Mouse (Mus musculus): ENCODE results near the gene Tbc1d23. TPM values are rescaled to one million over a fixed set of nuclear protein-coding genes. Genes with fewer than 3 reads are reported as not detected.

Tbc1d23 gene
- polyA plus RNA-seq, 1 experiment from 2014 or later, result 28.3 TPM

DNA sequence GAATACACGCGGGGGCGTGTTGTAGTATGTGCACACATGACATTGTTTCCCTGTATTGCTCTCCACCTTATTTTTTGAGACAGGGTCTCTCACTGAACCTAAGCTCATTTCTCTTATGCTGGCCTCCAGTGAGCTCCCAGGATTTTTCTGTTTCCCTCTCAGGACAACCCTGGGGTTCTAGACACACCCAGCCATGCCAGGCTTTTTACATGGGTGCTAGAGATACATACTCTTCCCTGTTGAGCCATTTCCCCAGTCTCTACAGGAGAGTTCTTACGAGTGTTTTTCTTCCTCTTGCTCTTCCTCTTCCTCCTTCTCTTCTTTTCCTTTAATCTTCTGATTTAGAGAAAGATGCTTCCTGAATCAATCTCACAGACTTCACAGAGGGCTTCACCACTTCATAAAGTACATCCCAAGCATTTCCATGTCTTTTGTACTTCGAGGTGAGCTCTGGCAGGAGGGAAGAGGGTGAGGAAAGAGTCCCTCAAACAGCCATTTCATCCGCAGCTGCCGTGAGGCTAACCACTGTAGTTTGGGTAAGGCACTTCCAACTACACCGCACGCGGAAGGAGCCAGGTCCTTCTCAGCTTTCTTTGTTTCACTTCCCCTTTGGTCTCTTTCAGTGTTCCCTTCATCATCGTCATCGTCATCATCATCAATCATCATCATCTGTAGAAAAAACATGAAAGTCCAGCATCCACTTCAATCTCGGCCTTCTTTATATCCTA is 28.2 kb upstream of the Tbc1d23 start:
- ATAC-seq (ENCODE audit: insufficient read depth, low FRiP score, low TSS enrichment) (no peak), DNase-seq (ENCODE audit: low spot score) (no peak)
- Histone ChIP-seq H3K27me3 (ENCODE audit: control insufficient read depth, insufficient read depth, low read length) (no peaks in the 10 kb centered on the region), H3K9ac (ENCODE audit: low read length) (no peak overlapping the region), H3K4me2 (ENCODE audit: low read depth) (no peak overlapping the region), H3K27ac (ENCODE audit: low read depth, low read length) (no peak overlapping the region), H3K9me3 (ENCODE audit: control insufficient read depth, low read length) (no peaks in the 10 kb centered on the region), H3K4me1 (ENCODE audit: control insufficient read depth, insufficient read depth, low read length) (no peaks in the 10 kb centered on the region), H3K36me3 (ENCODE audit: control insufficient read depth, insufficient read depth, low read length) (no peaks in the 10 kb centered on the region), H3K4me3 (ENCODE audit: low read depth, low read length) (no peak overlapping the region)
- WGBS, result 86% methylated on average over 13 of the region's 13 CpGs

DNA sequence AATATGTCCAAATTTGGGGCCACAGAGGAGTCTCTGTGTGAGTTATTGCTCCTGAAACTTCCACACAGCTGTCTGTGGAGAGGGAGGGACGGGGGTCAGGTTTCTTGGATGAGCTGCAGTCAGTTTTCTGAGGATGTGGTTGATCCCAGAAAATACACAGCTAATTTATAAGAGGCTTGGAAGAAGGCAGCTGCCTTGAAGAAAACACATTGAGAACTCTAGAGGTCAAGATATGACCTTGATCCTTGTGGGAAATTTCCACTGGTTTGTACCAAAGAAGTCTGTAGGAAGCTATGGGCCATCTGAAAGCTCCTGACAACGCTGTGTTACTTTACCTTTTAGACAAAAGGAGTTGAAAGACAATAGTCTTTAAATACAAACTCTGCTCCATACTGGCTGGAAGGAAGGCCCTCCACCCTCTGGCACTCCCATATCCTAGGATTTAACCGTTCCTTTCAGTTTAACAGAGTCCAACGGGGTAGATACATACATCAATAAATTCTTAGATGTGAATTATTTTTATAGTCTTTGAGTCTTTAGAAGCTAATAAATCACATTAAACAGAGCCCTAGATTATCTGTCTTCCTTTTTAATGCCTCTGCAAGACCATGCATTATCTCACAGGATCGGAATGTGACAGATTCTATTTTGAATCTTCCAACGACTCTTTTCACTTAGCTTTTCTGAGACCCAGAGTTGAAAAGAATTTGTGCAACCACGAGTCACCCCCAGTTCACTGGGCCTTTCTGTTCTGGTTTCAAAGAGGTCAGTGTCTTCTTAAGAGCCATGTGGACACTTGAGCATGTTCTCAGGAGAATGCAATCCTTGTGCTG is 20.5 kb upstream of the Tbc1d23 start:
- no peak overlapping the region for H3K27ac ChIP-seq (ENCODE audit: low read depth, low read length)

DNA sequence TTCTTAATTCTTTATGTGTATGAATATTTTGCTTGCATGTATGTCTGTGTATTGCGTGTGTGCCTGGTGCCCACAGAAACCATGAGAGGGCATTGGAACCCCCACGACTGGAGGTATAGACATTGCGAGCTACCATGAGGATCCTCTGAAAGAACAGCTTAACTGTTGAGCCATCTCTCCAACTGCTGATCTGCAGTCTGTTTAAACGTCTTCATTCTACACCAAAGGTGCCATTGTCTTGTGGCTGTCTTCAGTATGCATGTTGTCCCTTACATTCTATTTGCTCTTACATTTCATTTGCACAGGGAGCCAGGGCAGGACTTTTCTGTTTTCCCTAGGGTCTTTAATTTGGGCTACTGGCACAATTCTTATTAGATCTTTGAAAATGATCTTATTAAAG is 19.7 kb upstream of the Tbc1d23 start:
- Histone ChIP-seq H3K27me3 (ENCODE audit: control insufficient read depth, insufficient read depth, low read length) (no peaks in the 10 kb centered on the region), H3K36me3 (ENCODE audit: control insufficient read depth, insufficient read depth, low read length) (no peaks in the 10 kb centered on the region), H3K27ac (ENCODE audit: low read depth, low read length) (no peak overlapping the region), H3K4me3 (ENCODE audit: low read depth, low read length) (no peak overlapping the region), H3K4me1 (ENCODE audit: control insufficient read depth, insufficient read depth, low read length) (no peaks in the 10 kb centered on the region), H3K9ac (ENCODE audit: low read length) (no peak overlapping the region), H3K4me2 (ENCODE audit: low read depth) (no peak overlapping the region), H3K9me3 (ENCODE audit: control insufficient read depth, low read length) (no peaks in the 10 kb centered on the region)
- WGBS, result 88% methylated on average over 4 of the region's 4 CpGs
- DNase-seq (ENCODE audit: low spot score) (no peak), ATAC-seq (ENCODE audit: insufficient read depth, low FRiP score, low TSS enrichment) (no peak)

More for the DNA sequence above, 20.5 kb upstream of the Tbc1d23 start:
- H3K27me3 ChIP-seq (ENCODE audit: control insufficient read depth, insufficient read depth, low read length), result no peaks in the 10 kb centered on the region
- no peaks in the 10 kb centered on the region for H3K9me3 ChIP-seq (ENCODE audit: control insufficient read depth, low read length)
- WGBS, result 47% methylated on average over 7 of the region's 7 CpGs
- H3K9ac ChIP-seq (ENCODE audit: low read length), result no peak overlapping the region
- H3K4me2 ChIP-seq (ENCODE audit: low read depth), result no peak overlapping the region
- DNase-seq (ENCODE audit: low spot score) (no peak), ATAC-seq (ENCODE audit: insufficient read depth, low FRiP score, low TSS enrichment) (no peak)
- H3K4me1 ChIP-seq (ENCODE audit: control insufficient read depth, insufficient read depth, low read length), result no peaks in the 10 kb centered on the region
- H3K4me3 ChIP-seq (ENCODE audit: low read depth, low read length), result no peak overlapping the region
- no peaks in the 10 kb centered on the region for H3K36me3 ChIP-seq (ENCODE audit: control insufficient read depth, insufficient read depth, low read length)

DNA sequence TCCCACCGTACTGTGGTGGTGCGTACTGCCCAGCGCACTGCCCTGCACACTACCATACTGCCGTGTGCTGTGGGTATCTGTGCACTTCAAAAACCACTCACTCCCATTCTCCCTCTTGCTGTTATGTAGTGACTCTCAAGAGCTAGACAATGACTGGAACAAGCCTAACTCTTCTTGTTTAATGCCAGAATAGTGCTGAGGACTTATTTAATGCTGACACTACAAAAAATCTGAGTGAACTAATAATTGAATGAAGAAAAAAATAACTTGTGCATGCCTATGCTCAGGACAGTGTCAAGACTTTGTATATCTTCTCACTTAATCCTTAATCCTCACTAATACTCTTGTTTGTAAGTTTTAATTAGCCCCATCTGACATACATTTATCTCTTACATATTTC is 16.2 kb upstream of the Tbc1d23 start:
- DNase-seq (ENCODE audit: low spot score) (no peak), ATAC-seq (ENCODE audit: insufficient read depth, low FRiP score, low TSS enrichment) (no peak)
- no peaks in the 10 kb centered on the region for H3K36me3 ChIP-seq (ENCODE audit: control insufficient read depth, insufficient read depth, low read length)
- H3K27me3 ChIP-seq (ENCODE audit: control insufficient read depth, insufficient read depth, low read length), result no peaks in the 10 kb centered on the region
- H3K4me2 ChIP-seq (ENCODE audit: low read depth), result no peak overlapping the region
- H3K9ac ChIP-seq (ENCODE audit: low read length), result no peak overlapping the region
- H3K27ac ChIP-seq (ENCODE audit: low read depth, low read length), result no peak overlapping the region
- 95% methylated on average over 4 of the region's 4 CpGs for WGBS
- no peaks in the 10 kb centered on the region for H3K9me3 ChIP-seq (ENCODE audit: control insufficient read depth, low read length)
- no peaks in the 10 kb centered on the region for H3K4me1 ChIP-seq (ENCODE audit: control insufficient read depth, insufficient read depth, low read length)
- H3K4me3 ChIP-seq (ENCODE audit: low read depth, low read length), result no peak overlapping the region

DNA sequence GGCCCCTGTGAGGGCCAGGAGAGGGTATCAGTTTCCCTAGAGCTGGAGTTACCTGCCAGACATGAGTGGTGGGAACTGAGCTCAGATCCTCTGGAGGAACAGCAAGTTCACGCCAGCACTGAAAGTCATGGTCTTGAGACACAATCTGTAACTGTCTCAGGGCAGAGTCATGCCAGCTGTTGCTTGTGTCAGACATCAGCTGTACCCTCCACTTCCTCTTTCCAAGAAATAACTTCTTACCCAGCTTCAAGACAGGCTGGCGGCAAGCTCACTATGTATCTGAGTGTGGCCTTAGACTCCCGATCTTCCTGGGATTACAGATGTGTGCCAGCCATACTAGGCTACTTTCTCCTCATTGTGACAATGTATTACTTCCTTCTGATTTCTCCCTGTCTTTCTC is 15.3 kb upstream of the Tbc1d23 start:
- Histone ChIP-seq H3K27me3 (ENCODE audit: control insufficient read depth, insufficient read depth, low read length) (no peaks in the 10 kb centered on the region), H3K36me3 (ENCODE audit: control insufficient read depth, insufficient read depth, low read length) (no peaks in the 10 kb centered on the region), H3K4me3 (ENCODE audit: low read depth, low read length) (no peak overlapping the region), H3K9ac (ENCODE audit: low read length) (no peak overlapping the region), H3K4me1 (ENCODE audit: control insufficient read depth, insufficient read depth, low read length) (no peaks in the 10 kb centered on the region), H3K27ac (ENCODE audit: low read depth, low read length) (no peak overlapping the region), H3K4me2 (ENCODE audit: low read depth) (no peak overlapping the region), H3K9me3 (ENCODE audit: control insufficient read depth, low read length) (no peaks in the 10 kb centered on the region)
- 91% methylated on average over 3 of the region's 3 CpGs for WGBS
- ATAC-seq (ENCODE audit: insufficient read depth, low FRiP score, low TSS enrichment) (no peak; the same call in 1 of the 2 replicates), DNase-seq (ENCODE audit: low spot score) (no peak)

DNA sequence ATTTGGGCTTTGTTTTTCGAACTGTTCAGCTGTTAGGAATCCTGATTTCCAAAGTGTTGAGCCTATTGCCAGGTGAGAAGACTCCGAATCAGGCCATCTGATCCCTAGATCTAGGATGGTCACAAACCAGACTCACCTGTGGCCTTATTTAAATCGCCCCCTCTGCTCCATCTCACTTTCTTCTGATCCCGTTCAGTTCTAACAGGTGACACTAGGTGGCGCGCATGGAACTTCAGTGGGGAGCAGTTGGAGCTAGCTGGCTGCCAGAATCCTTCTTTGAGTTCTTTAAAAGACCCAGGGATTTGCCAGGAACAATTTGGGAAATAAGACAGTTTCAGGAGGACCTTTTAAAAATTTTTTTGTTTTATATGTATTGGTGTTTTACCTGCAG is 12.5 kb upstream of the Tbc1d23 start:
- no peak overlapping the region for H3K27ac ChIP-seq (ENCODE audit: low read depth, low read length)
- no peak for ATAC-seq (ENCODE audit: insufficient read depth, low FRiP score, low TSS enrichment)
- WGBS, result 11% methylated on average over 6 of the region's 6 CpGs
- H3K9ac ChIP-seq (ENCODE audit: low read length), result no peak overlapping the region
- H3K4me2 ChIP-seq (ENCODE audit: low read depth), result no peak overlapping the region
- peak; percentile 76 for DNase-seq (ENCODE audit: low spot score)
- H3K9me3 ChIP-seq (ENCODE audit: control insufficient read depth, low read length), result no peaks in the 10 kb centered on the region
- no peaks in the 10 kb centered on the region for H3K27me3 ChIP-seq (ENCODE audit: control insufficient read depth, insufficient read depth, low read length)
- no peak overlapping the region for H3K4me3 ChIP-seq (ENCODE audit: low read depth, low read length)
- no peaks in the 10 kb centered on the region for H3K36me3 ChIP-seq (ENCODE audit: control insufficient read depth, insufficient read depth, low read length)
- no peaks in the 10 kb centered on the region for H3K4me1 ChIP-seq (ENCODE audit: control insufficient read depth, insufficient read depth, low read length)

DNA sequence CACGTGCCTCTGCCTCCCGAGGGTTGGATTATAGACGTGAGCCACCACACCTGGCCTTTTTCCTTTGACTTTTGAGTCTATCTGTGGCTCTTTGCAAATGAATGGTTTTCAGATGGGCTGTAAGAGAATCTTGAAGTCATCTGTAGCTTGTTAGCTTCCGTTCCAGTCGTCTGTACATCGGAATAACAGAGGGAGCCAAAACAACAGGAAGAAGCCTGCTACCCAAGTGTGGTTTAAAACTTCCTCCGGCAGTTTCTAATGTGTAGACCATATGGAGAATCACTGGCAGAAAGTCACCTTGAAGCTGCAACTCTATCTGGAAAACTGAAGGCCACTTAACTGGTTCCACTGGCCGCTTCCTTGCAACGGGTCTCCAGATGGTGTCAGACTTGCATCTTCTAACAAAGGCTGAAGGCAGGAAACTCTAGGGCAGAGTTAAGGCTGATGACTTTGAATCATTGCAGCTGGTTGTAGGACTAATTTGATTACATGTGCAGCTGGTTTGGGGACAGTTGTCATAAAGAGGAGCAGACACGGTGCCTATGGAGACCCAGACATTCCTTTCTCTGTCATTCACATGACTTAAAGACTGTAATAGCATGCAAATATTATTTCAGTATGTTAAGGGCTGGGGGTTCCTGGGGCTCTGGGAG is 12.0 kb upstream of the Tbc1d23 start:
- Histone ChIP-seq H3K9ac (ENCODE audit: low read length) (no peak overlapping the region), H3K4me1 (ENCODE audit: control insufficient read depth, insufficient read depth, low read length) (no peaks in the 10 kb centered on the region), H3K27ac (ENCODE audit: low read depth, low read length) (no peak overlapping the region), H3K4me3 (ENCODE audit: low read depth, low read length) (no peak overlapping the region), H3K9me3 (ENCODE audit: control insufficient read depth, low read length) (no peaks in the 10 kb centered on the region), H3K4me2 (ENCODE audit: low read depth) (no peak overlapping the region), H3K27me3 (ENCODE audit: control insufficient read depth, insufficient read depth, low read length) (no peaks in the 10 kb centered on the region), H3K36me3 (ENCODE audit: control insufficient read depth, insufficient read depth, low read length) (no peaks in the 10 kb centered on the region)
- 48% methylated on average over 10 of the region's 10 CpGs for WGBS
- ATAC-seq (ENCODE audit: insufficient read depth, low FRiP score, low TSS enrichment) (no peak), DNase-seq (ENCODE audit: low spot score) (peak; percentile 15)

DNA sequence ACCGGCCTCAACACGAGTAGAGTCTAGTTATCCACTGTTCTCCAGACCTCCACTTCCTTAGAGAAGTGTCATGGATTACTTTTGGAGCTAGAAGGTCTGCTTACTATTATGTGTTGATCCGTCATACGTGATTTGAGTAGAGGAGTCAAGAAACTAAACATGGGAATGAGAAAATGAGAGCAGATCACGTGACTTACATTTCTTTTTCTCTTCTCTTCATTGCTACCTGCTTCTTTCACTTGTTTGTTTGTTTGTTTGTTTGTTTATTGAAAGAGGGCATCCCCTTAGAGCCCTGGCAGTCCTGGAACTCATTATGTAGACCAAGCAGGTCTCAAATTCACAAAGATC is 11.5 kb upstream of the Tbc1d23 start:
- DNase-seq (ENCODE audit: low spot score) (no peak), ATAC-seq (ENCODE audit: insufficient read depth, low FRiP score, low TSS enrichment) (no peak)
- no peaks in the 10 kb centered on the region for H3K4me1 ChIP-seq (ENCODE audit: control insufficient read depth, insufficient read depth, low read length)
- no peaks in the 10 kb centered on the region for H3K36me3 ChIP-seq (ENCODE audit: control insufficient read depth, insufficient read depth, low read length)
- 89% methylated on average over 5 of the region's 5 CpGs for WGBS
- no peak overlapping the region for H3K27ac ChIP-seq (ENCODE audit: low read depth, low read length)
- H3K4me3 ChIP-seq (ENCODE audit: low read depth, low read length), result no peak overlapping the region
- no peak overlapping the region for H3K4me2 ChIP-seq (ENCODE audit: low read depth)
- no peaks in the 10 kb centered on the region for H3K9me3 ChIP-seq (ENCODE audit: control insufficient read depth, low read length)
- no peak overlapping the region for H3K9ac ChIP-seq (ENCODE audit: low read length)
- H3K27me3 ChIP-seq (ENCODE audit: control insufficient read depth, insufficient read depth, low read length), result no peaks in the 10 kb centered on the region
